ENCODE assay signal across 23 mouse cellular contexts in genomic region chr8:104841360-104842078, GRCm38 (mm10). TPM values are rescaled to one million over a fixed set of nuclear protein-coding genes. Genes with fewer than 3 reads are reported as not detected.
"Had no signal": no experiment of that assay in that cellular context is flagged by ENCODE, and none has a peak within 500 bp of the region (broad histone marks: within the 10 kb centered on the region; RNA-seq: fewer than 3 reads in every experiment).

No protein-coding gene starts in this region.

- H3K9ac ChIP-seq: liver, postnatal 0 days; lung, embryonic 15.5 days; midbrain, embryonic 13.5 days; midbrain, embryonic 15.5 days; neural tube, embryonic 12.5 days had no signal

- H3K4me2 ChIP-seq: lung, embryonic 15.5 days; midbrain, embryonic 11.5 days; midbrain, embryonic 13.5 days; midbrain, embryonic 15.5 days; neural tube, embryonic 12.5 days had no signal

- H3K36me3 ChIP-seq: lung, embryonic 15.5 days; midbrain, embryonic 13.5 days; midbrain, embryonic 15.5 days; neural tube, embryonic 12.5 days had no signal

- H3K9me3 ChIP-seq: lung, embryonic 15.5 days; megakaryocyte, embryonic 14.5 days; midbrain, embryonic 13.5 days; midbrain, embryonic 15.5 days; neural tube, embryonic 12.5 days had no signal

- H3K4me1 ChIP-seq: lung, embryonic 15.5 days; megakaryocyte, embryonic 14.5 days; midbrain, embryonic 13.5 days; midbrain, embryonic 15.5 days; neural tube, embryonic 12.5 days had no signal

- H3K27me3 ChIP-seq: lung, embryonic 15.5 days; midbrain, embryonic 13.5 days; midbrain, embryonic 15.5 days; neural tube, embryonic 12.5 days had no signal

- DNase-seq: liver, postnatal 0 days; lung, adult 2 months; lung, postnatal 14 days; lung, postnatal 36 days; right cerebral cortex, postnatal 14 days; spleen, adult 18-20 months; thymus, adult 2 months; thymus, postnatal 25 days; thymus, postnatal 4 days had no signal

- H3K27ac ChIP-seq: lung, embryonic 15.5 days; macrophage; midbrain, embryonic 13.5 days; midbrain, embryonic 15.5 days; neural tube, embryonic 12.5 days had no signal

- H3K4me3 ChIP-seq: lung, embryonic 15.5 days; megakaryocyte, embryonic 14.5 days; midbrain, embryonic 13.5 days; midbrain, embryonic 15.5 days; neural tube, embryonic 12.5 days had no signal

- ATAC-seq: liver, postnatal 0 days; lung, postnatal 0 days; midbrain, embryonic 13.5 days; midbrain, embryonic 15.5 days had no signal

RNA-seq across cellular contexts. Expression of gene Ces2c, which starts 5.3 kb away (rescaled TPM):
- total RNA-seq: megakaryocyte progenitor cell, adult 5-6 weeks; midbrain, postnatal 0 days; monocyte, adult 5-6 weeks; neutrophil, adult 5-6 weeks had no signal
- polyA plus RNA-seq: lung, embryonic 15.5 days; lung, postnatal 0 days; macrophage; midbrain, embryonic 11.5 days; midbrain, embryonic 13.5 days; midbrain, embryonic 15.5 days; midbrain, postnatal 0 days; neural tube, embryonic 12.5 days; neural tube, embryonic 14.5 days; testis, adult 2 months had no signal

RNA-seq across cellular contexts. Expression of gene Ces2b, which starts 10.1 kb away (rescaled TPM):
- total RNA-seq: monocyte, adult 5-6 weeks; neutrophil, adult 5-6 weeks had no signal
- polyA plus RNA-seq: macrophage had no signal
